In genomic region chr12:111945115-111945514, GRCm38 (mm10) we compare ENCODE assay signal across 9 mouse cellular contexts. TPM values are rescaled to one million over a fixed set of nuclear protein-coding genes. Genes with fewer than 3 reads are reported as not detected.
DNase-seq lines count a peak whose midpoint lies in the region; ATAC-seq and TF ChIP-seq lines count a peak whose summit lies in the region.
"Had no signal": no experiment of that assay in that cellular context is flagged by ENCODE, and none has a peak within 500 bp of the region (broad histone marks: within the 10 kb centered on the region; RNA-seq: fewer than 3 reads in every experiment).

No protein-coding gene starts in this region.

- TF ChIP-seq POLR2A in small intestine, adult 2 months (IDR thresholded peaks at IDR 0.05; ENCODE audit: low read depth, low read length), result no peak

- no peaks in the 10 kb centered on the region for H3K27me3 ChIP-seq in midbrain, embryonic 11.5 days (ENCODE audit: control insufficient read depth, insufficient read depth, low read length)
- no peaks in the 10 kb centered on the region for H3K27me3 ChIP-seq in midbrain, postnatal 0 days (ENCODE audit: insufficient read depth, low read length)
- no peaks in the 10 kb centered on the region for H3K27me3 ChIP-seq in heart, embryonic 14.5 days (ENCODE audit: control insufficient read depth, insufficient read depth, low read length)
- no peaks in the 10 kb centered on the region for H3K27me3 ChIP-seq in limb, embryonic 13.5 days
- H3K27me3 ChIP-seq in small intestine, adult 2 months (ENCODE audit: control insufficient read depth, insufficient read depth, low read length), result no peaks in the 10 kb centered on the region

- no peak overlapping the region for H3K27ac ChIP-seq in midbrain, embryonic 11.5 days (ENCODE audit: low read depth, low read length)
- no peak overlapping the region for H3K27ac ChIP-seq in midbrain, postnatal 0 days (ENCODE audit: low read depth, low read length)
- H3K27ac ChIP-seq in heart, embryonic 14.5 days (replicated peaks in 1 of 2; ENCODE audit: control insufficient read depth in 1 of 2, insufficient read depth in 1 of 2, low read depth in 2 of 2, low read length in 2 of 2), result peak overlapping the region; percentile 94 to 95
- peak overlapping the region; percentile 67; the same call in 1 of the 2 replicates for H3K27ac ChIP-seq in limb, embryonic 13.5 days
- peak overlapping the region; percentile 71 for H3K27ac ChIP-seq in small intestine, adult 2 months (ENCODE audit: insufficient read depth, low read depth, low read length)

- peaks cover 3% of the 10 kb centered on the region; the same call in 1 of the 2 replicates for H3K4me1 ChIP-seq in midbrain, embryonic 11.5 days (ENCODE audit: control insufficient read depth, insufficient read depth, low read length)
- no peaks in the 10 kb centered on the region for H3K4me1 ChIP-seq in midbrain, postnatal 0 days (ENCODE audit: insufficient read depth, low read length)
- peaks cover 21 to 24% of the 10 kb centered on the region in 2 experiments for H3K4me1 ChIP-seq in heart, embryonic 14.5 days (ENCODE audit: control insufficient read depth in 2 of 2, insufficient read depth in 2 of 2, low read length in 2 of 2)
- peaks cover 16% of the 10 kb centered on the region for H3K4me1 ChIP-seq in limb, embryonic 13.5 days
- peaks cover 28% of the 10 kb centered on the region for H3K4me1 ChIP-seq in small intestine, adult 2 months (ENCODE audit: control insufficient read depth, insufficient read depth, insufficient read length, low read length)

- ATAC-seq in midbrain, embryonic 11.5 days (ENCODE audit: low FRiP score), result no peak
- no peak for ATAC-seq in midbrain, postnatal 0 days (ENCODE audit: low FRiP score)
- ATAC-seq in heart, embryonic 14.5 days (ENCODE audit: insufficient number of reproducible peaks, insufficient read depth, low FRiP score, low read depth), result peak; percentile 55
- ATAC-seq in limb, embryonic 13.5 days (ENCODE audit: low FRiP score, low read depth), result no peak

- H3K36me3 ChIP-seq in midbrain, embryonic 11.5 days (ENCODE audit: control insufficient read depth, insufficient read depth, low read length), result no peaks in the 10 kb centered on the region
- no peaks in the 10 kb centered on the region for H3K36me3 ChIP-seq in midbrain, postnatal 0 days (ENCODE audit: insufficient read depth, low read length)
- no peaks in the 10 kb centered on the region for H3K36me3 ChIP-seq in heart, embryonic 14.5 days (ENCODE audit: control insufficient read depth, insufficient read depth, low read length)
- no peaks in the 10 kb centered on the region for H3K36me3 ChIP-seq in limb, embryonic 13.5 days
- no peaks in the 10 kb centered on the region for H3K36me3 ChIP-seq in small intestine, adult 2 months (ENCODE audit: control insufficient read depth, insufficient read depth, low read length)

- no peak for TF ChIP-seq CTCF in midbrain, postnatal 0 days (IDR thresholded peaks at IDR 0.05)
- no peak for TF ChIP-seq CTCF in small intestine, adult 2 months (IDR thresholded peaks at IDR 0.05; ENCODE audit: extremely low read depth, insufficient read length, insufficient replicate concordance, low read depth, low read length)

- no peak overlapping the region for H3K4me2 ChIP-seq in midbrain, embryonic 11.5 days
- no peak overlapping the region for H3K4me2 ChIP-seq in midbrain, postnatal 0 days (ENCODE audit: low read depth, low read length, poor library complexity, severe bottlenecking)
- peak overlapping the region; percentile 38 for H3K4me2 ChIP-seq in heart, embryonic 14.5 days (ENCODE audit: low read length)
- H3K4me2 ChIP-seq in limb, embryonic 13.5 days (replicated peaks), result no peak overlapping the region

- DNase-seq in midbrain, embryonic 11.5 days (ENCODE audit: low spot score, missing footprints), result peak; percentile 77
- DNase-seq in midbrain, postnatal 0 days (ENCODE audit: low spot score), result no peak
- no peak for DNase-seq in cerebellum, adult 8-10 months
- no peak for DNase-seq in layer of hippocampus, adult 11-12 months (ENCODE audit: low spot score)
- DNase-seq in frontal cortex, postnatal 36 days (ENCODE audit: low spot score in 2 of 2), result no peak

- no peak overlapping the region for H3K4me3 ChIP-seq in midbrain, embryonic 11.5 days (ENCODE audit: low read depth, low read length)
- H3K4me3 ChIP-seq in midbrain, postnatal 0 days (ENCODE audit: low read depth, low read length), result no peak overlapping the region
- H3K4me3 ChIP-seq in heart, embryonic 14.5 days (ENCODE audit: control insufficient read depth in 1 of 2, insufficient read depth in 1 of 2, low read depth in 1 of 2, low read length in 2 of 2), result no peak overlapping the region
- H3K4me3 ChIP-seq in limb, embryonic 13.5 days, result no peak overlapping the region
- no peak overlapping the region for H3K4me3 ChIP-seq in small intestine, adult 2 months (ENCODE audit: low read depth, low read length)
- H3K4me3 ChIP-seq: myocyte had no signal

- 68% methylated on average over 8 of the region's 8 CpGs for WGBS in midbrain, embryonic 11.5 days
- 67% methylated on average over 8 of the region's 8 CpGs for WGBS in midbrain, postnatal 0 days
- 11% methylated on average over 8 of the region's 8 CpGs for WGBS in heart, embryonic 14.5 days
- WGBS in limb, embryonic 13.5 days, result 53% methylated on average over 8 of the region's 8 CpGs
- WGBS in small intestine, adult 2 months, result 60% methylated on average over 8 of the region's 8 CpGs

- no peak overlapping the region for H3K9ac ChIP-seq in midbrain, embryonic 11.5 days (ENCODE audit: low read length)
- H3K9ac ChIP-seq in midbrain, postnatal 0 days (replicated peaks; ENCODE audit: low read length, poor library complexity, severe bottlenecking), result no peak overlapping the region
- peak overlapping the region; percentile 46 for H3K9ac ChIP-seq in heart, embryonic 14.5 days (ENCODE audit: low read length)
- no peak overlapping the region for H3K9ac ChIP-seq in limb, embryonic 13.5 days

- H3K9me3 ChIP-seq in midbrain, embryonic 11.5 days (ENCODE audit: control insufficient read depth, low read length), result no peaks in the 10 kb centered on the region
- no peaks in the 10 kb centered on the region for H3K9me3 ChIP-seq in midbrain, postnatal 0 days (ENCODE audit: low read length)
- no peaks in the 10 kb centered on the region for H3K9me3 ChIP-seq in heart, embryonic 14.5 days (ENCODE audit: control insufficient read depth, low read length)
- H3K9me3 ChIP-seq in limb, embryonic 13.5 days, result no peaks in the 10 kb centered on the region

RNA-seq across cellular contexts. Expression of gene Atp5mpl, which starts 21.7 kb away (rescaled TPM):
- polyA plus RNA-seq in midbrain, embryonic 11.5 days (2014; fragmentation: Nextera tagmentation; extraction: Ambion mirVana), result 565 and 627 TPM in 2 replicates
- 172 and 371 TPM in 2 replicates for total RNA-seq in midbrain, postnatal 0 days (2014; rRNA removed)
- 836 and 886 TPM in 2 replicates for polyA plus RNA-seq in midbrain, postnatal 0 days (2015; fragmentation: Nextera tagmentation; extraction: Ambion mirVana)
- 1,909 and 2,053 TPM in 2 replicates for polyA plus RNA-seq in heart, embryonic 14.5 days (2014; fragmentation: Nextera tagmentation; extraction: Ambion mirVana)
- polyA plus RNA-seq in limb, embryonic 13.5 days (2015; fragmentation: Nextera tagmentation; extraction: Ambion mirVana), result 622 and 628 TPM in 2 replicates
- 17.1 and 34.2 TPM in 2 replicates for polyA plus RNA-seq in small intestine, adult 2 months (2012; rRNA removed)

RNA-seq across cellular contexts. Expression of gene Tdrd9, which starts 26.2 kb away (rescaled TPM):
- 0.87 and 1.4 TPM in 2 replicates for polyA plus RNA-seq in midbrain, embryonic 11.5 days (2014; fragmentation: Nextera tagmentation; extraction: Ambion mirVana)
- total RNA-seq in midbrain, postnatal 0 days (2014; rRNA removed), result 0.19 and 1.5 TPM in 2 replicates
- polyA plus RNA-seq in midbrain, postnatal 0 days (2015; fragmentation: Nextera tagmentation; extraction: Ambion mirVana), result 0.26 and 0.39 TPM in 2 replicates
- 0.16 and 0.49 TPM in 2 replicates for polyA plus RNA-seq in heart, embryonic 14.5 days (2014; fragmentation: Nextera tagmentation; extraction: Ambion mirVana)
- polyA plus RNA-seq in limb, embryonic 13.5 days (2015; fragmentation: Nextera tagmentation; extraction: Ambion mirVana), result 0.68 and 0.98 TPM in 2 replicates
- 0.04 and 0.09 TPM in 2 replicates for polyA plus RNA-seq in small intestine, adult 2 months (2012; rRNA removed)

RNA-seq across cellular contexts. Expression of gene Rd3l, which starts 36.0 kb away (rescaled TPM):
- not detected in 2 replicates for polyA plus RNA-seq in midbrain, embryonic 11.5 days (2014; fragmentation: Nextera tagmentation; extraction: Ambion mirVana)
- total RNA-seq in midbrain, postnatal 0 days (2014; rRNA removed), result 0.38 TPM in 1 of 2 replicates, not detected in the other
- 0.34 TPM in 1 of 2 replicates, not detected in the other for polyA plus RNA-seq in midbrain, postnatal 0 days (2015; fragmentation: Nextera tagmentation; extraction: Ambion mirVana)
- 1.0 and 1.9 TPM in 2 replicates for polyA plus RNA-seq in heart, embryonic 14.5 days (2014; fragmentation: Nextera tagmentation; extraction: Ambion mirVana)
- polyA plus RNA-seq in limb, embryonic 13.5 days (2015; fragmentation: Nextera tagmentation; extraction: Ambion mirVana), result not detected in 2 replicates
- not detected in 2 replicates for polyA plus RNA-seq in small intestine, adult 2 months (2012; rRNA removed)
- polyA plus RNA-seq: myocyte had no signal

RNA-seq across cellular contexts. Expression of gene Ppp1r13b, which starts 37.2 kb away (rescaled TPM):
- 4.9 and 6.3 TPM in 2 replicates for polyA plus RNA-seq in midbrain, embryonic 11.5 days (2014; fragmentation: Nextera tagmentation; extraction: Ambion mirVana)
- 58.5 and 79.3 TPM in 2 replicates for total RNA-seq in midbrain, postnatal 0 days (2014; rRNA removed)
- 38.5 and 47.0 TPM in 2 replicates for polyA plus RNA-seq in midbrain, postnatal 0 days (2015; fragmentation: Nextera tagmentation; extraction: Ambion mirVana)
- polyA plus RNA-seq in heart, embryonic 14.5 days (2014; fragmentation: Nextera tagmentation; extraction: Ambion mirVana), result 15.4 and 15.5 TPM in 2 replicates
- 12.0 and 13.2 TPM in 2 replicates for polyA plus RNA-seq in limb, embryonic 13.5 days (2015; fragmentation: Nextera tagmentation; extraction: Ambion mirVana)
- 12.2 and 22.8 TPM in 2 replicates for polyA plus RNA-seq in small intestine, adult 2 months (2012; rRNA removed)

Comparison
In these comparisons a context has a peak if more than half of its experiments do, and no peak if none do; other contexts are left out.
1. H3K27ac ChIP-seq: peak in heart, embryonic 14.5 days (2 of 2), limb, embryonic 13.5 days (single experiment) and small intestine, adult 2 months (single experiment); none in midbrain, embryonic 11.5 days (single experiment) and midbrain, postnatal 0 days (single experiment).
2. RNA of gene Atp5mpl, which starts 21.7 kb away (polyA plus RNA-seq): 1,909 to 2,053 TPM in heart, embryonic 14.5 days, 836 to 886 TPM in midbrain, postnatal 0 days, 622 to 628 TPM in limb, embryonic 13.5 days and 565 to 627 TPM in midbrain, embryonic 11.5 days; 17.1 to 34.2 TPM in small intestine, adult 2 months; every median in the first group is over 10 times any median in the second.